Mouse (Mus musculus): ENCODE results near the gene Tex10.
A peak's percentile ranks its signal among the peaks of the same experiment; 100 is the strongest.
"Not testable (repeated sequence)": the region's sequence is repeated elsewhere in the genome, so short reads cannot be mapped to it uniquely, and the experiment has no call there.

The Tex10 gene

GRCm38 (mm10) chr4:48405724-48406491 lies 67.4 kb downstream of the Tex10 start:
- not testable (repeated sequence) for DNase-seq (ENCODE audit: extremely low spot score, low spot score)

GRCm38 (mm10) chr4:48403066-48403640 lies 70.1 kb downstream of the Tex10 start:
- no peak for DNase-seq (ENCODE audit: extremely low spot score, low spot score)

GRCm38 (mm10) chr4:48396949-48397348 lies 76.3 kb downstream of the Tex10 start:
- DNase-seq (ENCODE audit: extremely low spot score, low spot score) = no peak

GRCm38 (mm10) chr4:48382506-48382905 lies 90.8 kb downstream of the Tex10 start:
- no peak for DNase-seq (ENCODE audit: extremely low spot score, low spot score)

GRCm38 (mm10) chr4:48380940-48381339 lies 92.3 kb downstream of the Tex10 start:
- peak; percentile 49 for DNase-seq (ENCODE audit: extremely low spot score, low spot score)

Data from neural tube, embryonic 10.5 days (tissue).